Mouse (Mus musculus): ENCODE data around the gene Ccdc12.

Ccdc12 gene

GRCm38 (mm10) chr9:110649775-110650174, 6.5 kb upstream of the Ccdc12 start:
- no peak for DNase-seq

- peak; percentile 83 for DNase-seq
Measured at GRCm38 (mm10) chr9:110651931-110652722, 4.2 kb upstream of the Ccdc12 start.

DNA sequence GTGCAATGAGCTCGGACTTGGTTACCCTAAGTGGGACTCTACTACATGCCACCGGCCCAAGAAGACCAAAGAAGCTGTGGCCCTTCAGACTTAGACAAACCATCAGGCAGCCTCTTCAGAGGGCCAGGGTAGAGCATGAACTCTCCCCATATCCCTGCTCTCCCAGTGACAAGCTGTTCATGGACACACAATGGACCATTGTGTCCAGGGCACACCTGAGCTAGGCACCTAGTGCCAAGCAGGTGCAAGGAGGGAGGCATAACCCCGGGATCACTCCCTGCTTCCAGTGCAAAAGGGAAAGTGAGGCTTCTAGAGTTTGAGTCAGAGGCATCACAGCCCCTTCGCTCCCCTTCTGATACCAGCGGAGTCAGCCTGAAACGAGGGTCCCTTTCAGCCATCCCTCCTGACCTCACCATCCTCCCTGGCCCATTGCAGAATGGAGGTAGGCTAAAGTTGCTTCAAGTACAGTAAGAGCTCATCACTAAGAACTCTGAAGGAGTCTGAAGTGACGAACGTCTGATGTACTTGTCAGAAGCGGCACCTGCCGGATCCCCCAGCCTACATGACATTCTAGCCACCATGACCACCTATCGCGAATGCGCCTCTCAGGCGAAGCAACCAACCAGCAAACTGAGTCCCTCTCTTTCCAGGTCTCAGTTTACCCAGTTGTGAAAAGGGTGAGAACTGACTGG, 3.2 kb upstream of the Ccdc12 start:
- DNase-seq = no peak

- peak; percentile 97 for DNase-seq
Measured at GRCm38 (mm10) chr9:110653655-110654461, 2.4 kb upstream of the Ccdc12 start, which contains the start of gene Nbeal2. Gene Nbeal2 (minus strand): TSS chr9:110654161.

DNA sequence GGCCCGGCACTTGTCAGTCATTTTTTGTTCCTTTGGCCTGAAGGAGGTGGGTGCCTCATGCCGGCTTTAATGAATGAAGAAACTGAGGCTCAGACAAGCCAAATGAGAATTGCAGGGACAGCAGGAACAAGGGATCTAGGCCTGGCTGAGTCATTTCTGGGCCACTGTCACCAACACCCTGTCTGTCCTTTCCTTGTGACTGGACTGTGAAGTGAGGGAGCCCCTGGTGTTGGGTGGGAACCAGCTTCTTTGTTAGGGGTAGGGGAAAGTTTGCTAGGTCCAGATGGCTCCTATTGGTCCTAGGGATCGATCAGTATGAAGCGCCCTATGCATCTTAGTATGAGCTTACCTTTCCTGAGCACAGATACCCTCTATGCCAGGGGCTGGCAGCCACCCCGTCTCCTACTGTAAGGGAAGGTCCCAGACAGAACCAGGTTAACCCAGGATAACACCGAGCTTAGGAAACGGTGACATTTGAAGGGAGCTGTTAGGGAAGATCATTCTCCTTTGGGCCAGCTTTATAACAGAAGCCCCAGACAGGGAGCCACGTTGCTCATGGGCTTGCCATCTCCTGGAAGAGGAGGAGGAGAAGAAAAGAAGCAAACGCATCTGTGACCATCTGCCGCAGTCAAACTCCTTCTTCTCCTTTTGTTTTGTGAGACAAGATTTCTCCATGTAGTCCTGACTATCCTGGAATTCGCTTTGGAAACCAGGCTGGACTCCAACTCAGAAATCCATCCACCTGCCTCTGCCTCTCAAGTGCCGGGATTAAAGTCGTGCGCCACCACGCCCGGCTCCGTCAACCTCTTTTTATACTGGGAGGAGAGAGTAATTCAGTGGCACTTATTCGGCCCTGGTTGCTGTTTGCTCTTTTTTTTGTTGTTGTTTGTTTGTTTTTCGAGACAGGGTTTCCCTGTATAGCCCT, 1.3 kb upstream of the Ccdc12 start:
- DNase-seq = no peak

GRCm38 (mm10) chr9:110655651-110656007, 674 bp upstream of the Ccdc12 start:
- no peak for DNase-seq

DNA sequence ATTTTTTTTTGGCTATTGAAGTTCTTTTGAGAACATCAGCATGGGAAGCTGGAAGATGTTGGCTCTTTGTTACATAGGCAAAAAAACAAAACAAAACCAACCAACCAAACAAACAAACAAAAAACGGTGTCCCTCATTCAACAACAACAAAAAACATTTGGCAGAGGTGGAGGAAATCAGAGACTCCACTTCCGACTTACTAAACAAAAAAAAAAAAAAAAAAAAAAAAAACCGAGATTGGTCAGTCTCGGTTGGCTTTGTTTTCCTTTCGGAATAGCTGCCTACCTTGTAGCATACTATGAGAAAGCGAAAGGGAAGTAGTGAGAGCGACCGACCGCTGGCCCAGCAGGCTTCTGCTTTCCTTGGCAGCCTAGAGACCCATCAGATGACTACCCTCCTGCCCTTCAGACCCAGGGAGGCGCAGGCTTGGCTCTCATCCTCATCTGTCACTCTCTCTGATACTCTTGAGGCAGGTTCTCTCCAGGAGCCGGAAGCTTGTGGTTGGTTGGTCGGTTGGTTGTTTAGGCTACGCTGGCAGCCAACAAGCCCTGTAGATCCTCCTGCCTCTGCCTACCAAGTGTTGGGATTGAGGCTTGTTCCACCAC, 1.3 kb downstream of the Ccdc12 start:
- peak; percentile 62 for DNase-seq

GRCm38 (mm10) chr9:110659521-110659920, 3.2 kb downstream of the Ccdc12 start:
- DNase-seq = no peak

- no peak for DNase-seq
Measured at GRCm38 (mm10) chr9:110660208-110660607, 3.9 kb downstream of the Ccdc12 start.

- DNase-seq = no peak
Measured at GRCm38 (mm10) chr9:110660856-110661612, 4.7 kb downstream of the Ccdc12 start.

GRCm38 (mm10) chr9:110662844-110663243, 6.5 kb downstream of the Ccdc12 start:
- DNase-seq = no peak

DNA sequence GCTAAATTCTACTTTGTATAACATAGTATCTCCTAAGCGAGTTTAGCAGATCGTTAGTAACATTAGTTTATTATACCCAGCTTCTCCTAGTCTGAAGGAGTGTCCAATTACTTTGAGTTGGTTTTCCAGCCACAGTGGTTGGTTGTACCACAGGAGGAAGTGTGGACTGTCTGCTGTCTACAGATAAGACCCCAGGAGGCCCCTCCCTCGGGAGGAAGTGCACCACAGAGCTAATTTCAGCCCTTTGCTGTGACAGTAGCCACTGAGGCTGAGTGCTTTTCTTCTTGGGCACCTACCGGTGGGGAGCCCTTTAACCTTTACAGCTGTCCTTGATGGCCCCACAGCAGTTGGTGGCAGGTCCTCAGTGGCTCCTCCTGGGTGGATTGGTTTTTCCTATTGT, 9.6 kb downstream of the Ccdc12 start:
- DNase-seq = no peak

- no peak for DNase-seq
Measured at GRCm38 (mm10) chr9:110666374-110666773, 10.1 kb downstream of the Ccdc12 start.

DNA sequence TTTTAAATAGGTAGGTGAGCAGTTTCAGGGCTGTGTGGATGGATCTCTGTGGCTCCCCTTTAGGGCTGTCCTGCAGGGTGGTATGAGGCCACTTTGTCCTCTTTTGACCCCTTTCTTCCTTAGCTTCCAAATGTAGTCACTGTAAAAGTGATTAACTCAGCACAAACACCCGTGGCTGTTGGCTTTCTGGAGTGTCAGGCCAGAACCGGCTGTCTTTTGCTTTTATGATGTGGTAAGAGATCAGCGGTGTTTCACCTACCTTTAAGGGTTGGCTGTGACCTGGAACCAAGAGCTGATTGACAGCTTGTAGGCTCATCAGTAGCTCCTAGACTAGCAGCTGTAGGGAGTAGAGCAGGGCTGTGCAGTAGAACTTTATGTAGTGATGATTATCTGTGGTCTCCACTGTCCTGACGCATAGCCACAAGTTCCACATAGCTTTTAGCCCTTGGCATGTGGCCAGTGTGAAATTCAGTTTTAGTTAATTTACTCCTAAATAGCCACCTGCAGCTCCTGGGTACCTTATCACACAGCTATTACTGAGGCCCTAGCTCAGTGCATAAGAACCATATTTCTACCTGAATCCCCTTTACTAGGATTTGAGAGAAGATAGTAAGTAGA, 11.0 kb downstream of the Ccdc12 start:
- DNase-seq = no peak

GRCm38 (mm10) chr9:110668601-110669293, 12.4 kb downstream of the Ccdc12 start:
- no peak for DNase-seq

DNA sequence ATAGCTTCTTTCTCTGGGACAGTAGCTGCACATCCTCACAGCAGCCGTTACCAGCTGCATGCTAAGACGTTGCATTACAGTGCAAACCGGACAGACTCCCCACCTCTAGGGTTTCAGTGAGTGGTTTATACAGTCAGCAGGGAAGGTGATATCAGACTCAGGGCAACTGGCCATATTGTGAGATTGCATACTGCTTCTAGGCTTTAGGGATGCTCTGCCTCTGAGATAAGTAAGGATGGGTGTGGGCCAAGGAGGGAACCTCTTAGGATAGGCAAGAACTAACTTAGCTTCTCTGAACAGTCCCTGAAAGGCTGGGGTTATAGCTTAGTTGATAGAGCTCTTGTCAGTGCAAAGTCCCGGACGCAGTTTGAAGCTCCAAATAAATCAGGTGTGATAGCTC, 13.5 kb downstream of the Ccdc12 start:
- no peak for DNase-seq

DNA sequence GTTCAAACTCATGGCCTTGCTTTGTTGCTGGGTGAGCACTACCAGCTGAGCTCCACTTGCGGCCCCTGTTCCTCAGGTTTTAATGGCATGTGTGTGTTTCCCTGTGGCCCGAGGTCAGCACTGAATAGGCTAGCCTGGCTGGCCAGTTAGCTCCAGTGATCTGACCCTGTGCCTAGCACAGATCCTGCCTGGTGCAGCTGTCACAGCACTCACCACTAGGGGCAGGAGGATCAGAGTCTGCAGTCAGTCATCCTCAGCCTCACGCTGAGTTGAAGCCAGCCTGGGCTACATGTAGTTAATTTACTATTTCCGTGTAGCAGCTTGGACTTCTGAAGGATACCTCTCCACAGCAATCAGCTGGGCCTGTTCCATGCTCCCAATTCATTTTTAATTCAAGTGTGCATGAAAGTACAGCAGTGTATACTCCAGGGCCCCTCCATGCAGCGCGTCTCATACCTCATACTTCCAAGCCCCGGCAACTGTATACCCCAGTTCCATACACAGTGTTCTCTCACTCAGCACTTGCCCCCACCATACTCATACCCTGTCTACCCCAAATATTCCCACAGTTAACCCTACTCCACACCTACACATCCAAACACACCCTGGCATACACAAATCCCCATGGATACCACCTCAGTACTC, 16.3 kb downstream of the Ccdc12 start:
- peak; percentile 65 for DNase-seq

DNA sequence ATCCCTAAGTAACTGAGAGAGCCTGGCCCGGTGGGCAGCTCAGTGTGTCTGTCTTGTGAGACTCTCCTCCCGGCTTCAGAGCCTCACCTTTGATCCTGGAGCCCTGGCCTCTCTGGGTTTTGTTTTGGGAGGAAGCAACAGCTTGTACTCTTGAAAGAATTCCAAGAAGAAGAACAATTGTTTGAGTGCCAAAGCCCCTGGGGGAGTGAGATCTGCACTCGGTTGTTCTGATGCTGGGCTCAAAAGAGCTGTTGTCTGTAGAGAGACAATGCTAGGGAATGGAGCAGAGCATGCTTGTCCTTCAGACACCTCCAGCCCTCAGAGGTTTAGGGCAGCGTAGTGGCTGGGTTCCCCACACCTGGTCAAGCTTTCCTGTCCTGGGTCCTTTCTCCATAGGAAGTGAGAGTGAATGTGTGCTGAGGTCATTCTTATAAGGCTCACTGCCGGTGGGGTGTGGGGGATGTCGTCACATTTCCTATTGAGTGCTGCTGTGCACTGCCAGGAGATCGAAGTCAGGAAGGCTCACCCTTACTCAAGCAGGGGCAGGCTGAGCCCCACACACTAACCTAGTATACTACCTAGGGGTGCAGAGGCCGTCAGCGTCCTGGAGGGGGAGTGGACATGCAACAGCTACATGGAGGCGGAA, 16.9 kb downstream of the Ccdc12 start:
- no peak for DNase-seq

DNA sequence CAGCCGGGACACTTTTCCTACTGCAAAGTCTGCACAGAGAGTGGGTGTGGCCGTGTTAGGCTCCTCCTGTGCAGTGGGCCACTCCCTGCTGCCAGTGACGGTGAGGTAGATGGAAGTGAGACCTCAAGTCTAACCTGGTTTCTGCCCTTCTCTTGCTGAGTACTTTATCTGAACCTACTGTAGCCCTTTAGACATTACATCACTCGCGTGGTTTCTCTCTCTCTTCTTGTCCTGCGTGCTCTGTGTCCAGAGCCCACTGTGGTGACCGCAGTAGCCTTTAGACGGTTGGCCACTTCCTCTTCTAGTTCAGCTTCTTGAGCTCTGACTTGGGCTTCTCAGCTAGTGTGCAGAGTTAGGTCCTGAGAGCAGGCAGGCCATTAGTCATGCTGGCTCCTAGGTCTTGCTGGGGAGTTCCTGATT, 20.2 kb downstream of the Ccdc12 start:
- DNase-seq = no peak

Data from kidney, postnatal 10 days (tissue).